Mouse (Mus musculus) midbrain, embryonic 11.5 days (tissue): Measurements from ENCODE around the gene Apobec4. TPM values are rescaled to one million over a fixed set of nuclear protein-coding genes. Genes with fewer than 3 reads are reported as not detected.
A peak's percentile ranks its signal among the peaks of the same experiment; 100 is the strongest.

Experiments used
- ATAC-seq: fragments of 200-750 bp; cut with Nextera tagmentation; 2 replicates; pipeline ENCODE4 v1.8.0; 2017; ENCODE audit warnings: moderate TSS enrichment, moderate library complexity; ENCODE audit not compliant: low FRiP score
- DNase-seq: peaks from one replicate; pipeline ENCODE4 v3.0.0; 2015; ENCODE audit warnings: low spot score; ENCODE audit errors: missing footprints
- H3K27ac ChIP-seq: fragments of 300-500 bp; sonication (generic); 2 replicates; pipeline ENCODE4 v1.5.1; 2014; ENCODE audit warnings: low read depth, low read length
- H3K27me3 ChIP-seq: fragments of 300-500 bp; sonication (generic); 2 replicates; pipeline ENCODE4 v1.6.1; 2014; ENCODE audit warnings: mild to moderate bottlenecking, low read length, moderate library complexity, mixed read lengths; ENCODE audit not compliant: control insufficient read depth, insufficient read depth
- H3K36me3 ChIP-seq: fragments of 300-500 bp; sonication (generic); 2 replicates; pipeline ENCODE4 v1.6.1; 2014; ENCODE audit warnings: mild to moderate bottlenecking, low read length, moderate library complexity, mixed read lengths; ENCODE audit not compliant: control insufficient read depth, insufficient read depth
- H3K4me1 ChIP-seq: fragments of 300-500 bp; sonication (generic); 2 replicates; pipeline ENCODE4 v1.6.1; 2014; ENCODE audit warnings: low read length; ENCODE audit not compliant: control insufficient read depth, insufficient read depth
- H3K4me2 ChIP-seq: fragments of 300-500 bp; sonication (generic); 2 replicates; pipeline ENCODE4 v1.6.1; 2014; ENCODE audit warnings: mild to moderate bottlenecking, moderate library complexity
- H3K4me3 ChIP-seq: fragments of 300-500 bp; sonication (generic); 2 replicates; pipeline ENCODE4 v1.5.1; 2014; ENCODE audit warnings: low read depth, low read length
- H3K9ac ChIP-seq: fragments of 300-500 bp; sonication (generic); 2 replicates; pipeline ENCODE4 v1.6.1; 2014; ENCODE audit warnings: low read length
- H3K9me3 ChIP-seq: fragments of 300-500 bp; sonication (generic); 2 replicates; pipeline ENCODE4 v1.6.1; 2016; ENCODE audit warnings: low read length; ENCODE audit not compliant: control insufficient read depth
- WGBS: fragments of 180-500 bp; shearing (Covaris S2); extraction: QIAGEN DNeasy Blood & Tissue Kit; methylation state at CpG from one replicate; pipeline ENCODE4 v1.1.7; 2014; 5-methylcytosine and 5-hydroxymethylcytosine counted together
- polyA plus RNA-seq: library from polyadenylated mRNA; unstranded; fragments of >200 nt; fragmentation: Nextera tagmentation; extraction: Ambion mirVana; gene quantifications from 2 replicates; pipeline ENCODE4 v1.2.1, GENCODE M21; 2014

Gene Apobec4
- polyA plus RNA-seq, 1 experiment from 2014 or later: not detected

- Histone ChIP-seq H3K4me2 (no peak overlapping the region), H3K9me3 (no peaks in the 10 kb centered on the region; the same call in 1 of the 2 replicates), H3K4me1 (peaks cover 9% of the 10 kb centered on the region), H3K36me3 (no peaks in the 10 kb centered on the region), H3K27ac (no peak overlapping the region; the same call in 1 of the 2 replicates), H3K9ac (no peak overlapping the region), H3K4me3 (no peak overlapping the region), H3K27me3 (no peaks in the 10 kb centered on the region)
- DNase-seq: peak; percentile 89
- WGBS: 28% methylated on average over 6 of the region's 6 CpGs
- peak; percentile 51 for ATAC-seq
Measured at GRCm38 (mm10) chr1:152793495-152794130, 43.3 kb downstream of the Apobec4 start.

GRCm38 (mm10) chr1:152795688-152796255 is 45.4 kb downstream of the Apobec4 start:
- Histone ChIP-seq H3K27me3 (no peaks in the 10 kb centered on the region), H3K4me1 (peaks cover 9% of the 10 kb centered on the region), H3K4me2 (no peak overlapping the region), H3K9me3 (no peaks in the 10 kb centered on the region; the same call in 1 of the 2 replicates), H3K4me3 (no peak overlapping the region), H3K36me3 (no peaks in the 10 kb centered on the region), H3K9ac (no peak overlapping the region), H3K27ac (no peak overlapping the region)
- WGBS: 68% methylated on average over 8 of the region's 8 CpGs
- ATAC-seq (no peak), DNase-seq (peak; percentile 59)

- ATAC-seq (no peak), DNase-seq (peak; percentile 64)
- no peaks in the 10 kb centered on the region for H3K36me3 ChIP-seq
- no peaks in the 10 kb centered on the region; the same call in 1 of the 2 replicates for H3K9me3 ChIP-seq
- no peak overlapping the region for H3K27ac ChIP-seq
- peaks cover 9% of the 10 kb centered on the region for H3K4me1 ChIP-seq
- no peak overlapping the region for H3K9ac ChIP-seq
- no peak overlapping the region for H3K4me3 ChIP-seq
- H3K4me2 ChIP-seq: no peak overlapping the region
- 82% methylated on average over 8 of the region's 8 CpGs for WGBS
- no peaks in the 10 kb centered on the region for H3K27me3 ChIP-seq
Measured at GRCm38 (mm10) chr1:152796683-152797263, 46.4 kb downstream of the Apobec4 start.

GRCm38 (mm10) chr1:152798125-152798524 is 47.8 kb downstream of the Apobec4 start:
- Histone ChIP-seq H3K4me2 (no peak overlapping the region), H3K36me3 (no peaks in the 10 kb centered on the region), H3K4me3 (no peak overlapping the region), H3K27ac (no peak overlapping the region), H3K9me3 (no peaks in the 10 kb centered on the region), H3K27me3 (no peaks in the 10 kb centered on the region), H3K4me1 (peaks cover 5% of the 10 kb centered on the region; the same call in 1 of the 2 replicates), H3K9ac (no peak overlapping the region)
- DNase-seq (peak; percentile 39), ATAC-seq (no peak)
- 80% methylated on average over 9 of the region's 9 CpGs for WGBS

- Histone ChIP-seq H3K9ac (no peak within 1 kb of the TSS), H3K27ac (no peak within 1 kb of the TSS), H3K36me3 (no peaks in the 10 kb centered on the region), H3K4me3 (no peak within 1 kb of the TSS), H3K4me1 (no peaks in the 10 kb centered on the region), H3K27me3 (no peaks in the 10 kb centered on the region), H3K9me3 (no peaks in the 10 kb centered on the region), H3K4me2 (no peak within 1 kb of the TSS)
- ATAC-seq (no peak), DNase-seq (peak; percentile 61)
- WGBS: 10% methylated on average over 2 of the region's 2 CpGs
Measured at GRCm38 (mm10) chr1:152799897-152800296, 49.5 kb downstream of the Apobec4 start, which contains the start of gene Ncf2. Gene Ncf2 (plus strand): TSS chr1:152800194.

- H3K27ac ChIP-seq: no peak overlapping the region
- no peak for ATAC-seq
- no peaks in the 10 kb centered on the region for H3K9me3 ChIP-seq
- WGBS: 91% methylated on average over 13 of the region's 13 CpGs
- DNase-seq: no peak
- H3K4me1 ChIP-seq: no peaks in the 10 kb centered on the region
- no peaks in the 10 kb centered on the region for H3K36me3 ChIP-seq
- no peaks in the 10 kb centered on the region for H3K27me3 ChIP-seq
- no peak overlapping the region for H3K4me2 ChIP-seq
- H3K9ac ChIP-seq: no peak overlapping the region
- no peak overlapping the region for H3K4me3 ChIP-seq
Measured at GRCm38 (mm10) chr1:152800633-152801176, 50.4 kb downstream of the Apobec4 start.

- ATAC-seq (no peak), DNase-seq (no peak)
- WGBS: 79% methylated on average over 6 of the region's 6 CpGs
- Histone ChIP-seq H3K9me3 (no peaks in the 10 kb centered on the region), H3K4me2 (no peak overlapping the region), H3K4me3 (no peak overlapping the region), H3K36me3 (no peaks in the 10 kb centered on the region), H3K27me3 (no peaks in the 10 kb centered on the region), H3K9ac (no peak overlapping the region), H3K27ac (no peak overlapping the region), H3K4me1 (no peaks in the 10 kb centered on the region)
Measured at GRCm38 (mm10) chr1:152804907-152805306, 54.6 kb downstream of the Apobec4 start.
